Mouse (Mus musculus) brain, embryonic 14.5 days (tissue): ENCODE results near the gene Tent5b. TPM values are rescaled to one million over a fixed set of nuclear protein-coding genes. Genes with fewer than 3 reads are reported as not detected.

Source experiments
- DNase-seq: peaks from one replicate; pipeline ENCODE4 v3.0.0-alpha.2; 2011; ENCODE audit warnings: low read depth
- CTCF ChIP-seq: fragments of 200-500 bp; IDR thresholded peaks from 2 replicates; pipeline ENCODE4 v1.5.1; 2012; ENCODE audit warnings: inconsistent platforms, mild to moderate bottlenecking, moderate library complexity, borderline replicate concordance; ENCODE audit not compliant: insufficient read depth, insufficient read length; ENCODE audit errors: extremely low read depth
- POLR2A ChIP-seq: fragments of 200-500 bp; IDR thresholded peaks from 2 replicates; pipeline ENCODE4 v1.6.1; 2012; ENCODE audit warnings: mild to moderate bottlenecking, inconsistent platforms, borderline replicate concordance; ENCODE audit not compliant: poor library complexity, insufficient read depth, insufficient read length, severe bottlenecking; ENCODE audit errors: extremely low read depth
- polyA plus RNA-seq: library from polyadenylated mRNA; depleted of rRNA; stranded (reverse); fragments of >200 nt; gene quantifications from 2 replicates; pipeline ENCODE4 v1.2.3, GENCODE M21; 2012

The Tent5b gene
- polyA plus RNA-seq, 1 experiment, result 0.45 TPM

DNA sequence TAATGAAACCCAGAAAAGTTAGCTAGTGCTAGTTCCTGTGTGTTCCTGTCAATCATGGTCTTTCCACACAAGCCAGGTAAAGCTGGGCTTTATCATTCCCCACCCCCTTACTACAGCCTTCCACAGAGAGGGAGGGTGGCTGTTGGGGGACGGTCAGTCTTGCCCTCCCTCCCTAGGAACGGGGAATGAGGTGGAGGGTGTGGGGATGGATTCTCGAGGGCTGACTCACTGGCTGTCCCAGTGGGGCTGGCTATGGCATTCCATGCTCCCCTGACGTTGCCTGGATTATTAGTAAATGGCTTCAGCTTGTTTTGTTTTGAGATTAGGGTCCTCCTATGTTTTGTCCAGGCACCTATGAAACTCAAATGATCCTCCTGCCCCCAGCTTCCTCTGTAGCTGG lies 1.6 kb downstream of the Tent5b start:
- no peak for DNase-seq
- no peak for TF ChIP-seq CTCF
- TF ChIP-seq POLR2A, result no peak

GRCm38 (mm10) chr4:133482479-133482878 lies 2.5 kb downstream of the Tent5b start:
- TF ChIP-seq POLR2A (no peak), CTCF (no peak)
- DNase-seq, result no peak

DNA sequence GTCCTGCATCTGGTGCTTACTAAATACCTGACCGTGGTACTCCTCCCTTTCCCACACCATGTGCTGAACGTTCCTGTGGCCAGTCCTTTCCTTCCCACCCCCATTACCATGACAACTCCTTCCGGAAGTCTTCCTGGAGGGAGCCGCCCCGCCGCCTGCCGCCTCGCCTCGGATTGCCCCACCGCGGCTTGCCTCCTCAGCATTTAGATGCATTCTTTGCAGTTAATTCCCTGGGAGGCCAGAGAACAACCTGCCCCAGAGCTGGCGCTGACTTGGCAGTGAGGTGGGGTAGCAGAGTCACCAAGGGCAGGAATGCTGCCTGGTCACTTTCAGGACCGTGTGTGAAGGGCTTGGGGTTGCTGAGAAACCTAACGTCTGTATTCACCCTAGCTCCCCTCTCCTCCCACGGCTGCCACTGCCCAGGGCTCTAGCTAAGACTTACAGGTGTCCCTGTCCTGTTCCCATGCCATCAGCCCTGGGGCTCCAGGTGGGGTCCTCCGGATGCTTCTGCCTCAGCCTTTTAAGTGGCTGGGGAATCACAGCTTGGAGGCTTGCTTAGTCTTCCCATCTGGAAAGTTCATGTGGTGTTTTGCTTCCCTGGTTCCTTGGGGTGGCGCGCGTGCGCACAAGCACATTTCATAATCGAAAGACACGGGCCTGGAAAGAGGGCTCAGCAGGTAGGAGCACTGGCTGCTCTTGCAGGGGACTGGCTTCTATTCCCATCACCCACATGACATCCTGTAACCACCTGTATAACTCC lies 4.5 kb downstream of the Tent5b start:
- DNase-seq, result no peak
- TF ChIP-seq POLR2A, result no peak

DNA sequence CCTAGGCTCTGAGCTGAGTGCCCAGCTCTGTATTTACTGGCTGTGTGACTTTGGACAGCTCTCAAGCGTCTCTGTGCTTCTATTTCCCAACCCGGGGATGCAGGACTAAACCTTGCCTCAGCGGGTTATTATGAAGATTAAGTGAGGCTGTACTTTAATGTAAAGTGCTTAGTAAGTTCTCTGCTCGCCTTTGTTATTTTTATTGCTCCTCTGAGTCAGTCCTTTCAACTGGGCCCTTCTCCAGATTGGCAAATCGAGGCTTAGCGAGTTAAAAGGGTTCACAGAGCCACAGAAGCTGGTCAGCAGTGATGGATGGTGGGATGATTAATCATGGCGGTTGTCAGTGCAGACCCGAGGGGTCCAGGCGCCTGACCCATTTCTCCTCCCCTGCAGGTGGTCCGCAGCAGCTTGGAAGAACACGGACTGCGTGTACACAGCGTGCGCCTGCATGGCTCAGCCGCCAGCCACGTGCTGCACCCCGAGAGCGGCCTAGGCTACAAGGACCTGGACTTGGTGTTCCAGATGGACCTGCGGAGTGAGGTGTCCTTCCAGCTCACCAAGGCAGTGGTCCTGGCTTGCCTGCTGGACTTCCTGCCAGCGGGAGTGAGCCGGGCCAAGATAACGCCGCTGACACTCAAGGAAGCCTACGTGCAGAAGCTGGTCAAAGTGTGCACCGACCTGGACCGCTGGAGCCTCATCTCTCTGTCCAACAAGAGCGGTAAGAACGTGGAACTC lies 5.9 kb downstream of the Tent5b start:
- DNase-seq, result no peak
- no peak for TF ChIP-seq POLR2A
- no peak for TF ChIP-seq CTCF

DNA sequence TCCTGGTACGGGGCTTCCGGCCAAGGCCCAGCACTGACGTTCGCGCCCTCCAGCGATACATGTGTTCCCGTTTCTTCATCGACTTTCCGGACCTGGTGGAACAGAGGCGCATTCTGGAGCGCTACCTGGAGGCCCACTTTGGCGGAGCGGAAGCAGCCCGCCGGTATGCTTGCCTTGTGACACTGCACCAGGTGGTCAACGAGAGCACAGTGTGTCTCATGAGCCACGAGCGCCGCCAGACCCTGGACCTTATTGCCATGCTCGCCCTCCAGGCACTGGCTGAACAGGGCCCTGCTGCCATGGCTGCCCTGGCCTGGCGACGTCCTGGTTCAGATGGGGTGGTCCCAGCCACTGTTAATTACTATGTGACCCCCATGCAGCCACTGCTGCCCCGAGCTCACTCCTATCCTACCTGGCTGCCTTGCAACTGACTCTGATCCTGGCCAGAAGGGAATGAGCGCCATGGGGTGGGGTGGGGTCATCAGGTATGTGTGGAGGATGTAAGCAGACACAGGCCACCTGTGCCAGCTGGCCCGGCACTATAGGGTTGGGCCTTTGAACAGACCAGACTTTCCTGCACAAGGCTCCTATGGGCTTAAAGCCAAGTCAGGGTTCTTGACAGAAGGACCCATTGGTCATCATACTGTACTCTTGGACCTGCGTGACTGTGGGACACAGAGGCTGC lies 6.9 kb downstream of the Tent5b start:
- TF ChIP-seq CTCF (no peak), POLR2A (no peak)
- no peak for DNase-seq

DNA sequence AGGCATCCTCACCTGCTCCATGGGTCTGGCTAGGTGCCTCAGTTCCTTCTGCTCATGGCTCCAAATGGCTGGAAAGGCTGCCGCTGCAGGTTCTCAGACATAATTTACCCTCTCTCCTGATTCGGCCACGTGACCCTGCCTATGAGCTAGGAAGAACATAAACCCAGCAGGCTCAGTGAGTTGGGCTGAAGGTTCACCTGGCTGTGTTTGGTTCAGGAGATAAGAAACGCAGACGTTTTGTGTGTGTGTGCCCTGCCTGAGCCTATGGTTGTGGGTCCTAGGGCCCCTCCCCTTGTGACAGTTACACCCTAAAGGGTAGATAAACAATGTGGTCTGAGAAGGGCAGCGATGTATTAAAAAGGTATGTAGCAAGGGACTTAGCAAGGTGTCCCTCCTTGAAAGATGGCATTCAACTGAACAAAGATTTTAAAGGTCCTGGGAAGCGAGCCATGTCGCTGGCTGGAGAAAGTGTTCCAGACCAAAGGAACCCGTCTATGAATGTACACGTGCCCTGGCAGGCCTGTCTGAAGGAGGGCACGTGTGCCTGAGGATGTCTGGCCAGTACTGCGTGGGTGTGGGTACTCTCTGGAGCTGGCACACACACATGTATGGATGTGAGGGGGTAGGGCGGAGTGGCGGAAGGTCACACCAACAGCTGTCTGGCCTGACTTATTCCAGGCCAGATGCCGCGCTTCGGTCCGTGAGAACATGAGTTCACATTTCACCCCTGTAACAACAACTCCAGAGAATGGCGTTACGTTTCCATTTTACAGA lies 8.9 kb downstream of the Tent5b start:
- DNase-seq, result no peak

DNA sequence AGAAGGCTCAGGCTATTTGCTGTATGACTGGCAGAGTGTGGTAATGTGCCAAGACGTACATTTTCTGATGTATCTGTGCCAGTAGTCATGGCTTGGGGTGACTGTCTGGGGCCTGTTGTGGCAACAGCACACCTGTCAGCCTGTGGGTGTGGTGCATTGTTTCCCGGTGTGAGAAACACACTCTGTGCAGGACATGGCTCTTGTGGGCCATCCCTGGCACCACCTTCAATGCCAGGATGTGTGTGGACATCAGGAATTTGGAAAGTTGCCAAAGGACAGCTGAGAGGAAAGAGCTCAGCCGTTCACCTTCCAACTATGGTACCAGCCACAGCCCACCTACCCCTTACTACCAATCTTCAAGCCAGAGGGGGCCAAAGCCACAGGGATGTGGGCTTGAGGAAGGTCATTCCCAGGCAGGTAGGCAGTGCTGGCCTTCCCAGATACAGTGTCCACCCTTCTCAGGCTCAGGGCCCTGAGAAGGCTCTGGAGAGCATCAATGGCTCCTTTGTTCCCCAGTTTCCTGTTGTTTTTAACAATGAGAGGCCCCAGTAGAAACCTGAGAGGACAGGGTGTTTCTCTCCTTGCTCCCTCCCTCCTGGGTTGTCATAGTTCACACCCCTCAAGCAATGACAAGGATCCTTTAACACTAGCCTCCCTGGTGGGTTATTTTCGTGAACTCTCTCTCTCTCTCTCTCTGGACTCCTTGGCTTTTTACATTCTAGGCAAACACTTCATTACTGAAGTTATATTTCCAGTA lies 9.7 kb downstream of the Tent5b start:
- TF ChIP-seq POLR2A (no peak), CTCF (no peak)
- DNase-seq, result no peak

More for the DNA sequence above, 8.9 kb downstream of the Tent5b start:
- no peak for TF ChIP-seq POLR2A
- no peak for TF ChIP-seq CTCF

DNA sequence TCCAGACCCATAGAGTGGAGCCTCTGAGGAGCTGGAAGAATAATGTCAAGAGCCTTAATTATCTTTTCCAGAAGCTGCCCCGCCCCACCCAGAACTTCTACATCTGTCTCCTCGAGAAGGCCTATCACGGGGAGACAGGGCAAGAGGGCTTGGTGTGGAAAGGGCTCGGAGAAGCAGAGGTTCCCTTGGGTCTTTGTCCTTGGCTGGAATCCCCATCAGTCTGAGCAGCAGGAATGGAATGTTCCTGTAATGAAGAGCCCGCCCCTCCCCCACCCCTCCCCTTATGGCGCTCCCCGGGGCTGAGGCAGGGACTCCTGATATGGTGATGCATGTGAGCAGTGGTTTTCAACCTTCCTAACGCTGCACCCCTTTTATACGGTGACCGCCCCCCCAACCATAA lies 11.9 kb downstream of the Tent5b start:
- no peak for DNase-seq
- TF ChIP-seq POLR2A, result no peak
- no peak for TF ChIP-seq CTCF

DNA sequence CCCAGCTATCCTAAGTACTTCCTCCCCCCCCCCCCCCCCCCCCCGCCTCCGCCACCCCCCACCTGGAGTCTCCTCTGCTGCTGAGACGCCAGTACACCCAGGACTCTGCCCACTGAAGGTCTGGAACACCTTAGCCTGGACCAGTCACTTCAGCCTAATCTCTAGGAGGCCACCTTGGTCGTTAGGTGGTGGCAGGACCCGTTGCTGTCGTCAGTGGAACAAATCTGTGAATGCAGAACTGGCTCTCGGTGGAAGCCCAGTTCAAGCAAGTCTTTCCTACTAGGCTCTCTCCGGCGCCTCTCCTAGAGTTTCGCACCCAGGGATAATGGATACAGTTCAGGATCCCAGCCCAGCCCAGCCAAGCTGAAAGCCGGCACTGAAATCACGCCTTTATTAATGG lies 14.0 kb downstream of the Tent5b start:
- no peak for DNase-seq
- TF ChIP-seq POLR2A (no peak), CTCF (no peak)

GRCm38 (mm10) chr4:133494432-133494831 lies 14.5 kb downstream of the Tent5b start:
- DNase-seq, result peak; percentile 82
- TF ChIP-seq POLR2A (no peak), CTCF (peak; percentile 95)
